Mouse (Mus musculus) erythroblast, embryonic 14.5 days (primary cell): ENCODE results near the gene Bmp8a.
"Not testable (repeated sequence)": the region's sequence is repeated elsewhere in the genome, so short reads cannot be mapped to it uniquely, and the experiment has no call there.

ENCODE experiments used
- GATA1 ChIP-seq: IDR thresholded peaks from 2 replicates; pipeline ENCODE4 v1.6.1; 2012; ENCODE audit warnings: low read length, inconsistent platforms, mixed read lengths
- TAL1 ChIP-seq: IDR thresholded peaks from 3 replicates; pipeline ENCODE4 v1.6.1; 2012; ENCODE audit warnings: low read length, inconsistent platforms, mixed read lengths

DNA sequence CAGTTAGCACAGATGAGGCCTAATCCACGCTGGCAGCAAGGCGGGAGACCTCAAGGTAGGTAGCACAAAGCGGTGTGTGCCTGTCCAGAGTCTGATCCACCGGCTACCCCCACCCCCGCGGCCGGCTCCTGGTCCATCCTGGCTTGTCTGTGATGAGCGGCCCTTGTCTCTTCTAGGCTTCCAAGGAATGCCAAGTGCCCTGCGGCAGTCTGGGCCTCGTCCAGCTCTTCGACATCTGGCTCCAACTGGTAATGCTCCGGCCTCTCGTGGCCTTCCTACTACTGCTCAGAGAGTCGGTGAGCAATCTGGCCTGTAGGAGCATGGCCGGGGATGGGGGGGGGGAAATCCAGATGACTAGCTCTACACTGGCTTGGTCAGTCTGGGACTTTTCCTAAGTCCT, 48.0 kb downstream of the Bmp8a start:
- TF ChIP-seq GATA1, TAL1: not testable (repeated sequence)
